Mouse (Mus musculus) kidney, embryonic 14.5 days (tissue): Measurements from ENCODE around the gene Dnaaf5. TPM values are rescaled to one million over a fixed set of nuclear protein-coding genes. Genes with fewer than 3 reads are reported as not detected.
A peak's percentile ranks its signal among the peaks of the same experiment; 100 is the strongest.

Source experiments
- ATAC-seq: fragments of 200-750 bp; cut with Nextera tagmentation; 2 replicates; pipeline ENCODE4 v1.8.0; 2017; ENCODE audit warnings: moderate number of reproducible peaks, mild to moderate bottlenecking, moderate TSS enrichment, moderate library complexity; ENCODE audit not compliant: low FRiP score, low TSS enrichment
- H3K27ac ChIP-seq: fragments of 300-500 bp; sonication (generic); 2 replicates; pipeline ENCODE4 v1.5.1; 2014; ENCODE audit warnings: low read depth, mild to moderate bottlenecking, low read length, moderate library complexity, mixed read lengths
- H3K27me3 ChIP-seq: fragments of 300-500 bp; sonication (generic); 2 replicates; pipeline ENCODE4 v1.6.1; 2014; ENCODE audit warnings: mild to moderate bottlenecking, low read length; ENCODE audit not compliant: control insufficient read depth, insufficient read depth
- H3K36me3 ChIP-seq: fragments of 300-500 bp; sonication (generic); 2 replicates; pipeline ENCODE4 v1.6.1; 2014; ENCODE audit warnings: low read length, mixed read lengths; ENCODE audit not compliant: control insufficient read depth, insufficient read depth
- H3K4me1 ChIP-seq: fragments of 300-500 bp; sonication (generic); 2 replicates; pipeline ENCODE4 v1.6.1; 2014; ENCODE audit warnings: low read length, mixed read lengths; ENCODE audit not compliant: control insufficient read depth, insufficient read depth
- H3K4me2 ChIP-seq: fragments of 300-500 bp; sonication (generic); replicated peaks from 2 replicates; pipeline ENCODE4 v1.6.1; 2014; ENCODE audit warnings: low read depth, mild to moderate bottlenecking, low read length
- H3K4me3 ChIP-seq: fragments of 300-500 bp; sonication (generic); 2 replicates; pipeline ENCODE4 v1.5.1; 2014; ENCODE audit warnings: mild to moderate bottlenecking, low read length
- H3K9ac ChIP-seq: fragments of 300-500 bp; sonication (generic); 2 replicates; pipeline ENCODE4 v1.6.1; 2014; ENCODE audit warnings: low read depth, mild to moderate bottlenecking, low read length, moderate library complexity
- H3K9me3 ChIP-seq: fragments of 300-500 bp; sonication (generic); 2 replicates; pipeline ENCODE4 v1.6.1; 2016; ENCODE audit warnings: low read length; ENCODE audit not compliant: control insufficient read depth
- WGBS: fragments of 180-500 bp; shearing (Covaris S2); extraction: QIAGEN DNeasy Blood & Tissue Kit; methylation state at CpG from one replicate; pipeline ENCODE4 v1.1.7; 2014; 5-methylcytosine and 5-hydroxymethylcytosine counted together
- polyA plus RNA-seq: library from polyadenylated mRNA; unstranded; fragments of >200 nt; fragmentation: Nextera tagmentation; extraction: Ambion mirVana; gene quantifications from 2 replicates; pipeline ENCODE4 v1.2.1, GENCODE M21; 2014

Gene Dnaaf5
- polyA plus RNA-seq, 1 experiment from 2014 or later: 11.5 TPM

GRCm38 (mm10) chr5:139118139-139118960 is 31.7 kb upstream of the Dnaaf5 start:
- ATAC-seq: no peak
- Histone ChIP-seq H3K27ac (no peak overlapping the region), H3K4me3 (no peak overlapping the region), H3K9ac (no peak overlapping the region), H3K27me3 (no peaks in the 10 kb centered on the region), H3K9me3 (peaks cover 3% of the 10 kb centered on the region; the same call in 1 of the 2 replicates), H3K4me1 (no peaks in the 10 kb centered on the region), H3K4me2 (no peak overlapping the region), H3K36me3 (no peaks in the 10 kb centered on the region)
- WGBS: 65% methylated on average over 5 of the region's 5 CpGs

DNA sequence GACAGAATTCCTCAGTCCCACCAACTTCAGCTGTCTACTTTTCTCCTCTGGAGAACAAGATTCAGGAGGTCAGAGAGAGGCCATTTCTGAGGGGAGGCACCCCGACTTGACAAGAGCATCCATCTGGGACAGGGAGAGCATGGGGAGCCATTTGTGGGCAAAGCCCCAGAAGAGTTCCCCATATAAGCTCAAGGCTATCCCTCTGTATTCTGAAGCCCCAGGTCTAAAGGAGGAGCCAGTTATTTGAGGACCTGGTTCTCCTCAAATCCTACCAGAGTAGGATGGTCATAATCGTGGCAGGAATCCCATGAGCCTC is 31.1 kb upstream of the Dnaaf5 start:
- ATAC-seq: no peak
- Histone ChIP-seq H3K4me2 (no peak overlapping the region), H3K9ac (no peak overlapping the region), H3K9me3 (peaks cover 3% of the 10 kb centered on the region; the same call in 1 of the 2 replicates), H3K4me3 (no peak overlapping the region), H3K36me3 (no peaks in the 10 kb centered on the region), H3K4me1 (no peaks in the 10 kb centered on the region), H3K27me3 (no peaks in the 10 kb centered on the region), H3K27ac (no peak overlapping the region)
- WGBS: 82% methylated on average over 2 of the region's 2 CpGs

DNA sequence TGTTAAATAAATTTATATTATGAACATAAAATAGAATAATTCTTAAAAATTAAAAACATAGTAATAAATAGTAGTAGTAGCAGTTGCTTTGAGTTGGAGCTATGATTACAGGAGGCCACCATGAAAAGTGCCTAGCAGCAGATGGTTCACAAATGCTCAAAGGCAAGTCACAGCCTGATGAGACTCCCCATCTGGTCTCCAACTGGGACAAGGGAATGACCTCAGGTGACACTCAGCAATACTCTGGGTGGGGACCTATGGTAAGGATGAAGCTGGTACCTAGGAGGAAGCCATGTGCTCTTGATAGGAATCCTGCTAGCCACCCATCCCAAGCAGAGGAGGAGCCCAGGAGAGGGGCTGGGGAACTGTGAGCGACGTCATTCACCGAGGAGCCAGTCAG is 24.3 kb upstream of the Dnaaf5 start:
- Histone ChIP-seq H3K4me3 (no peak overlapping the region), H3K9ac (no peak overlapping the region), H3K36me3 (peaks cover 3% of the 10 kb centered on the region; the same call in 1 of the 2 replicates), H3K4me2 (no peak overlapping the region), H3K9me3 (peaks cover 3% of the 10 kb centered on the region; the same call in 1 of the 2 replicates), H3K27ac (no peak overlapping the region), H3K4me1 (peaks cover 6% of the 10 kb centered on the region; the same call in 1 of the 2 replicates), H3K27me3 (0 out of 2 replicates have a peak, but pooled peaks cover 7% of the 10 kb centered on the region)
- 72% methylated on average over 3 of the region's 3 CpGs for WGBS
- no peak for ATAC-seq

- H3K27ac ChIP-seq: no peak overlapping the region
- ATAC-seq: no peak
- peaks cover 6% of the 10 kb centered on the region; the same call in 1 of the 2 replicates for H3K4me1 ChIP-seq
- H3K9me3 ChIP-seq: no peaks in the 10 kb centered on the region
- 38% methylated on average over 12 of the region's 12 CpGs for WGBS
- H3K4me2 ChIP-seq: peak overlapping the region; percentile 94
- peaks cover 3% of the 10 kb centered on the region; the same call in 1 of the 2 replicates for H3K36me3 ChIP-seq
- 0 out of 2 replicates have a peak, but pooled peaks cover 7% of the 10 kb centered on the region for H3K27me3 ChIP-seq
- peak overlapping the region; percentile 60 for H3K4me3 ChIP-seq
- peak overlapping the region; percentile 74; the same call in 1 of the 2 replicates for H3K9ac ChIP-seq
These were observed 21.5 kb upstream of the Dnaaf5 start for GRCm38 (mm10) chr5:139128476-139129065.

DNA sequence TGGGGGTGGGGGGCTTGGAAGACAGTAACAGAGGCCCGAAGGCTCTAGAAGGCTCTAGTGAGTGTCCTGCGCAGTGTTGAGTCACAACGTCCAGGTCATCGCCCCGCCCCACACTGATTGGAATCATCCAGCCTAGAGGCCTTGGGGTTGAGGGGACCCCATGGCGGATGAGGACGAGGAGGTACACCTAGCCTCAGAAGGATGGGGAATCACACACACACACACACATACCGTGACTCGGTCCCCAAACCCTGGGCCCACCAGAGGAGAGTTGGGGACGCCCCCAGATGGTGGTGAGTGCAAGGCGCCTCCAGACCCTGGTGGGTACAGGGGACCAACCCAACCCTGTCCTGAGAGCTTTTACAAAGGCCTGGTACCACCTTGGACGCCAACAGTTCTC is 20.9 kb upstream of the Dnaaf5 start:
- WGBS: 11% methylated on average over 12 of the region's 12 CpGs
- Histone ChIP-seq H3K4me3 (peak overlapping the region; percentile 60), H3K9me3 (no peaks in the 10 kb centered on the region), H3K27ac (no peak overlapping the region), H3K27me3 (0 out of 2 replicates have a peak, but pooled peaks cover 7% of the 10 kb centered on the region), H3K4me2 (peak overlapping the region; percentile 94), H3K36me3 (peaks cover 3% of the 10 kb centered on the region; the same call in 1 of the 2 replicates), H3K4me1 (peaks cover 6% of the 10 kb centered on the region; the same call in 1 of the 2 replicates), H3K9ac (peak overlapping the region; percentile 74)
- peak; percentile 63 for ATAC-seq

DNA sequence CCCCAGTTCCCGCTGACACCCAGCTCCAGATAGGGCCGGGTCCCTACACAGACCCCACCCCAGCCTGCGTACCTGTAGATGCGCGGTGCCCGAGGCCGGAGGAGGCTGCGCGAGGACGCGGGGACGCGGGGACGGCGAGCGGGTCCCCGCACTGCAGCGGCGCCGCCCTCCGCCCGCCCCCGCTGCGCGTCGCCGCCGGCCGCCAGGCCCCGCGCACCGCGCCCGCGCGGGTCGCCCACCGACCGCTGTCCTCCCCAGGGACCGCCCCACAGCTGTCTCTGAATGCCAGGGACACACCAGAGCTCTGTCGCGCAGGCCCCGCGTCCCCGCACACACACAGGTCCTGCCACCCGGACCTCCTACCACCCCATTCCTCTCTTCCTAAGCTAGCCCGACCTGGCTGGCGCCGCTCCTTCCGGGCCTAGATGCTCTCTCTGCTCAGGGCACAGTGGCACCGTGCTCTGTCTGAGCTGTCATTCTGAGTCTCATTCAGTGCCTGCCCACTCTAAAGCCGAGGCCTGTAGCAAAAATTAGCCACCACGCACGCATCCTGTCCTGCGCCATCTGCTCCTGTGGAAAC is 20.4 kb upstream of the Dnaaf5 start:
- Histone ChIP-seq H3K27ac (no peak overlapping the region), H3K9ac (peak overlapping the region; percentile 74), H3K4me3 (peak overlapping the region; percentile 60), H3K4me2 (peak overlapping the region; percentile 94), H3K36me3 (peaks cover 3% of the 10 kb centered on the region; the same call in 1 of the 2 replicates), H3K9me3 (no peaks in the 10 kb centered on the region), H3K4me1 (peaks cover 6% of the 10 kb centered on the region; the same call in 1 of the 2 replicates), H3K27me3 (0 out of 2 replicates have a peak, but pooled peaks cover 7% of the 10 kb centered on the region)
- ATAC-seq: peak; percentile 53
- WGBS: 4% methylated on average over 47 of the region's 55 CpGs

GRCm38 (mm10) chr5:139130351-139130750 is 19.7 kb upstream of the Dnaaf5 start:
- H3K4me2 ChIP-seq: no peak overlapping the region; the same call in 1 of the 2 replicates
- H3K4me3 ChIP-seq: no peak overlapping the region
- no peak overlapping the region for H3K9ac ChIP-seq
- H3K27ac ChIP-seq: no peak overlapping the region
- no peaks in the 10 kb centered on the region for H3K9me3 ChIP-seq
- 74% methylated on average over 5 of the region's 5 CpGs for WGBS
- peaks cover 3% of the 10 kb centered on the region; the same call in 1 of the 2 replicates for H3K36me3 ChIP-seq
- ATAC-seq: no peak
- H3K4me1 ChIP-seq: peaks cover 6% of the 10 kb centered on the region; the same call in 1 of the 2 replicates
- 0 out of 2 replicates have a peak, but pooled peaks cover 7% of the 10 kb centered on the region for H3K27me3 ChIP-seq

DNA sequence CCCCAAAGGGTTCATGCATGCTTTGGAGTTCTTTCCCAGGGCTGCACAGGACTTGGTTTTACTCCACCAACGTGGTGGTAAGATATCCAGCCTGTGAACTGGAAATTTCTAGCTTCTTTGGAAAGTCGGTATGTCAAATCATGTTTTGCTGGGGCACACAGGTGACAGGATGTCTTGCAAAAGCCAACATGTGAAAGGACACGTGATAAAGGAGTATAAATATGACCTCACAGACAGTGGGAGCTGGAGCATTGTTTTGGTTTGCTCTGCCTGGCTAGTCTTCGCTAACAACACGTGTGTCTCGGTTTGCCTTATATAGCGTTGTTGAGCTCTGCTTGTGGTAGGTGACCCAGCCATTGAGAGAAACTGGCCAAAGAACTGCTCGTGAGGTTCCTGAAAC is 15.5 kb upstream of the Dnaaf5 start:
- Histone ChIP-seq H3K36me3 (no peaks in the 10 kb centered on the region), H3K27me3 (0 out of 2 replicates have a peak, but pooled peaks cover 7% of the 10 kb centered on the region), H3K4me2 (no peak overlapping the region), H3K9me3 (no peaks in the 10 kb centered on the region), H3K4me3 (no peak overlapping the region), H3K9ac (no peak overlapping the region), H3K27ac (no peak overlapping the region), H3K4me1 (no peaks in the 10 kb centered on the region)
- 59% methylated on average over 8 of the region's 8 CpGs for WGBS
- no peak for ATAC-seq
